Mouse (Mus musculus): ENCODE measurements around the gene Rcl1.

Rcl1 gene

GRCm38 (mm10) chr19:29100874-29101542, at the start of gene Rcl1:
Gene Rcl1, plus strand, starts transcription at chr19:29101375.
- DNase-seq (ENCODE audit: low spot score in 2 of 2) = peak; percentile 94 to 96

- no peak for DNase-seq (ENCODE audit: low spot score in 2 of 2)
Observed at GRCm38 (mm10) chr19:29052786-29053185, 48.4 kb upstream of the Rcl1 start.

GRCm38 (mm10) chr19:29054594-29054993, 46.6 kb upstream of the Rcl1 start:
- DNase-seq (ENCODE audit: low spot score in 2 of 2) = no peak

GRCm38 (mm10) chr19:29055469-29055868, 45.7 kb upstream of the Rcl1 start:
- no peak for DNase-seq (ENCODE audit: low spot score in 2 of 2)

GRCm38 (mm10) chr19:29058741-29059140, 42.4 kb upstream of the Rcl1 start:
- no peak for DNase-seq (ENCODE audit: low spot score in 2 of 2)

- DNase-seq (ENCODE audit: low spot score in 2 of 2) = no peak
Observed at GRCm38 (mm10) chr19:29059688-29060087, 41.5 kb upstream of the Rcl1 start.

GRCm38 (mm10) chr19:29060299-29060698, 40.9 kb upstream of the Rcl1 start:
- no peak for DNase-seq (ENCODE audit: low spot score in 2 of 2)

GRCm38 (mm10) chr19:29063009-29063408, 38.2 kb upstream of the Rcl1 start:
- DNase-seq (ENCODE audit: low spot score in 2 of 2) = peak; percentile 13 to 63

GRCm38 (mm10) chr19:29063577-29064363, 37.4 kb upstream of the Rcl1 start:
- peak; percentile 97 to 99 for DNase-seq (ENCODE audit: low spot score in 2 of 2)

- DNase-seq (ENCODE audit: low spot score in 2 of 2) = peak; percentile 85 to 89
Observed at GRCm38 (mm10) chr19:29064451-29065102, 36.6 kb upstream of the Rcl1 start.

- DNase-seq (ENCODE audit: low spot score in 2 of 2) = peak; percentile 88 to 90
Observed at GRCm38 (mm10) chr19:29066981-29067471, 34.1 kb upstream of the Rcl1 start.

GRCm38 (mm10) chr19:29069195-29069594, 32.0 kb upstream of the Rcl1 start:
- peak in 1 of 2 experiments; percentile 13 for DNase-seq (ENCODE audit: low spot score in 2 of 2)

GRCm38 (mm10) chr19:29074802-29075201, 26.4 kb upstream of the Rcl1 start:
- peak in 1 of 2 experiments; percentile 10 for DNase-seq (ENCODE audit: low spot score in 2 of 2)

GRCm38 (mm10) chr19:29088628-29089027, 12.5 kb upstream of the Rcl1 start:
- no peak for DNase-seq (ENCODE audit: low spot score in 2 of 2)

GRCm38 (mm10) chr19:29092194-29092593, 9.0 kb upstream of the Rcl1 start:
- DNase-seq (ENCODE audit: low spot score in 2 of 2) = no peak

GRCm38 (mm10) chr19:29099106-29099505, 2.1 kb upstream of the Rcl1 start:
- DNase-seq (ENCODE audit: low spot score in 2 of 2) = no peak

GRCm38 (mm10) chr19:29099596-29099995, 1.6 kb upstream of the Rcl1 start:
- no peak for DNase-seq (ENCODE audit: low spot score in 2 of 2)

GRCm38 (mm10) chr19:29100261-29100660, 914 bp upstream of the Rcl1 start:
- DNase-seq (ENCODE audit: low spot score in 2 of 2) = no peak

GRCm38 (mm10) chr19:29101591-29101990, 416 bp downstream of the Rcl1 start:
- DNase-seq (ENCODE audit: low spot score in 2 of 2) = no peak

GRCm38 (mm10) chr19:29102098-29102497, 923 bp downstream of the Rcl1 start:
- DNase-seq (ENCODE audit: low spot score in 2 of 2) = no peak

GRCm38 (mm10) chr19:29105816-29106215, 4.6 kb downstream of the Rcl1 start:
- peak in 1 of 2 experiments; percentile 52 for DNase-seq (ENCODE audit: low spot score in 2 of 2)

- peak in 1 of 2 experiments; percentile 44 for DNase-seq (ENCODE audit: low spot score in 2 of 2)
Observed at GRCm38 (mm10) chr19:29106261-29106660, 5.1 kb downstream of the Rcl1 start.
